Mouse (Mus musculus) cortical plate, adult 2 months (tissue): ENCODE data around the gene Lpin2.

Experiments used
- CTCF ChIP-seq: fragments of 200-500 bp; IDR thresholded peaks from 2 replicates; pipeline ENCODE4 v1.5.1; 2011; ENCODE audit warnings: mild to moderate bottlenecking, control low read depth, low read length; ENCODE audit not compliant: insufficient read depth; ENCODE audit errors: extremely low read depth
- POLR2A ChIP-seq: fragments of 200-500 bp; IDR thresholded peaks from 2 replicates; pipeline ENCODE4 v1.6.1; 2011; ENCODE audit warnings: mild to moderate bottlenecking, low read length, control low read depth; ENCODE audit not compliant: insufficient read depth; ENCODE audit errors: extremely low read depth

GRCm38 (mm10) chr17:71276771-71277170 is 94.4 kb downstream of the Lpin2 start:
- TF ChIP-seq CTCF = no peak
- TF ChIP-seq POLR2A = no peak
